Mouse (Mus musculus) stomach, embryonic 15.5 days (tissue): ENCODE measurements around the gene Poldip2. TPM values are rescaled to one million over a fixed set of nuclear protein-coding genes. Genes with fewer than 3 reads are reported as not detected.
A peak's percentile ranks its signal among the peaks of the same experiment; 100 is the strongest.

ENCODE experiments used
- ATAC-seq: fragments of 200-750 bp; cut with Nextera tagmentation; 2 replicates; pipeline ENCODE4 v1.8.0; 2017; ENCODE audit warnings: low read depth, moderate number of reproducible peaks, moderate TSS enrichment; ENCODE audit not compliant: insufficient read depth, low FRiP score
- H3K27ac ChIP-seq: fragments of 300-500 bp; sonication (generic); 2 replicates; pipeline ENCODE4 v1.5.1; 2015; ENCODE audit warnings: mild to moderate bottlenecking, inconsistent platforms
- H3K27me3 ChIP-seq: fragments of 300-500 bp; sonication (generic); replicated peaks from 2 replicates; pipeline ENCODE4 v1.6.1; 2015; ENCODE audit warnings: inconsistent platforms
- H3K36me3 ChIP-seq: fragments of 300-500 bp; sonication (generic); 2 replicates; pipeline ENCODE4 v1.6.1; 2015; ENCODE audit warnings: inconsistent platforms
- H3K4me1 ChIP-seq: fragments of 300-500 bp; sonication (generic); 2 replicates; pipeline ENCODE4 v1.6.1; 2015; ENCODE audit warnings: inconsistent platforms
- H3K4me2 ChIP-seq: fragments of 300-500 bp; sonication (generic); 2 replicates; pipeline ENCODE4 v1.6.1; 2015; ENCODE audit warnings: mild to moderate bottlenecking, inconsistent platforms
- H3K4me3 ChIP-seq: fragments of 300-500 bp; sonication (generic); replicated peaks from 2 replicates; pipeline ENCODE4 v1.5.1; 2015; ENCODE audit warnings: inconsistent platforms
- H3K9ac ChIP-seq: fragments of 300-500 bp; sonication (generic); 2 replicates; pipeline ENCODE4 v1.6.1; 2015; ENCODE audit warnings: inconsistent platforms
- H3K9me3 ChIP-seq: fragments of 300-500 bp; sonication (generic); 2 replicates; pipeline ENCODE4 v1.6.1; 2016; ENCODE audit warnings: inconsistent platforms
- WGBS: fragments of 180-500 bp; shearing (Covaris S2); methylation state at CpG from one replicate; pipeline ENCODE4 v1.1.7; 2015; 5-methylcytosine and 5-hydroxymethylcytosine counted together
- polyA plus RNA-seq: library from polyadenylated mRNA; unstranded; fragments of >200 nt; fragmentation: Nextera tagmentation; extraction: Ambion mirVana; gene quantifications from 2 replicates; pipeline ENCODE4 v1.2.1, GENCODE M21; 2015

Poldip2 gene
- 131 and 145 TPM in 2 replicates for polyA plus RNA-seq

DNA sequence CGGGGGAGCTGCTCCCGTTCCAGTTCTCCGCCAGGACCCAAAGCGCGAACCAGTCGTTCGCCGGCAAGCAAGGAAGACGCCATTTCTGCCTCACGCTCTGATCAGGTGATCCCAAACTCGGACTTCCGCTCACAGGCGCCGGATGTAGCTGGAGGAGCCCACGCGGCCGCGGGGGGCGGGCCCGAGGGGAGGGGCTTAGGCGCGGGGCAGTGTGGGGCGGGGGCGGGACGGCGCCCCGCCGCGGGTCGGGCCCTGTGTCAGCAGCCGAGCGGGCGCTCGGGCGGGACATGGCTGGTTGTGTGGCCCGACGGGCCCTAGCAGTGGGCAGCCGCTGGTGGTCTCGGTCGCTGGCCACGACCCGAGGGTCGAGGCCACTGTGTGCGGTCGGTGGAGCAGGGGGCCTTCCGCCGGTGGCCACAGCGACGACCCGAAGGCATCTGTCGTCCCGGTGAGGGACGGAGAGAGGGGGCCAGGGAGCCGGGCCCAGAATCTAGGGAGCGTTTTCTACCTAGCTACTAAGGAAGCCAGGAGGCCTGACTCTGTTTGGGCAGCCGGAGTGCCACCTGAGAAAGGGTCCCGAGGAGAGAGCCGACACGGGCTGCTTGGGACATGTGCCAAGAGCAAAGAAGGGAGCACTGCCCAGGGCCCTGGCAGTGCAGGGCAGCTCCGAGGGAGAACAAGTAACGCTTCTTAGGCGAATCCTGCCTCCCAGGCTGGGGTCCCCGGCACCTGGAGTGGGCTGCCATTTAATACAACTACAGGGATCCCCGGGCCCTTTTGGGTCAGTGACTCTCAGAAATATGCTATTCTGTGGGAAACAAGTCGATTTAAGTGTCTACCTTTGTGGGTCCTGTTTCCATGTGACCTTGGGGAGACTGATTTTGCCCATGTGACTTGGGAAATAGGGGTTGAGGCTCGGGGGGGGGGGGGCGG lies at the start of gene Poldip2, which contains the start of gene Tmem199:
Gene Poldip2 (plus strand): TSS at position 169 of the 933 bp plus-strand sequence.
Gene Tmem199 (minus strand): TSS at position 148 of the 933 bp plus-strand sequence.
- peaks cover 31% of the 10 kb centered on the region for H3K36me3 ChIP-seq
- ATAC-seq, result peak; percentile 95

DNA sequence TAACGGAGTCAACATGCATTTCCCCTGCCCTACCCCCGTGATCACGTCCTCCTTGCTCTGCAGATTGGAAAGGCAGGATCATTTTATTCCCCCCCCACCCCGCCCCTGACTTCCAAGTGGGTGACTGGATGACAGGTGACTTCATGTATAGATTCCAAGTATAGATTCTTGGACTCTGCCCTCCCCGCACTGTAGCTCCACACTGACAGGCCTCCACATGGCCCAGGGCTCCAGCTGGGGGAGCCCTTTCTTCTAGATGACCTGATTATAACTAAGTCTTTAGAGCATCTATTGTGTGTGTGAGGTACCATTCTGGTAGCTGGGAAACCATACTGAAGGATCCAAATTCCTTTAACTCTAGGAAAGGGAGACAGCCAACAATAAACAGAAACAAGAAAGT lies 49.3 kb upstream of the Poldip2 start:
- Histone ChIP-seq H3K27me3 (no peaks in the 10 kb centered on the region), H3K4me1 (peaks cover 4% of the 10 kb centered on the region), H3K4me3 (no peak overlapping the region), H3K4me2 (no peak overlapping the region), H3K27ac (no peak overlapping the region), H3K36me3 (no peaks in the 10 kb centered on the region), H3K9ac (no peak overlapping the region), H3K9me3 (no peaks in the 10 kb centered on the region)
- WGBS, result 78% methylated on average over 5 of the region's 5 CpGs
- ATAC-seq, result no peak

More for the DNA sequence above, at the start of gene Poldip2, which contains the start of gene Tmem199:
- Histone ChIP-seq H3K27me3 (no peaks in the 10 kb centered on the region), H3K9me3 (no peaks in the 10 kb centered on the region), H3K4me3 (peak within 1 kb of the TSS; percentile 96), H3K4me1 (peaks cover 5% of the 10 kb centered on the region; the same call in 1 of the 2 replicates), H3K4me2 (peak within 1 kb of the TSS; percentile 87), H3K9ac (peak within 1 kb of the TSS; percentile 98), H3K27ac (peak within 1 kb of the TSS; percentile 70)
- WGBS, result under 1% methylated on average over 66 of the region's 67 CpGs

DNA sequence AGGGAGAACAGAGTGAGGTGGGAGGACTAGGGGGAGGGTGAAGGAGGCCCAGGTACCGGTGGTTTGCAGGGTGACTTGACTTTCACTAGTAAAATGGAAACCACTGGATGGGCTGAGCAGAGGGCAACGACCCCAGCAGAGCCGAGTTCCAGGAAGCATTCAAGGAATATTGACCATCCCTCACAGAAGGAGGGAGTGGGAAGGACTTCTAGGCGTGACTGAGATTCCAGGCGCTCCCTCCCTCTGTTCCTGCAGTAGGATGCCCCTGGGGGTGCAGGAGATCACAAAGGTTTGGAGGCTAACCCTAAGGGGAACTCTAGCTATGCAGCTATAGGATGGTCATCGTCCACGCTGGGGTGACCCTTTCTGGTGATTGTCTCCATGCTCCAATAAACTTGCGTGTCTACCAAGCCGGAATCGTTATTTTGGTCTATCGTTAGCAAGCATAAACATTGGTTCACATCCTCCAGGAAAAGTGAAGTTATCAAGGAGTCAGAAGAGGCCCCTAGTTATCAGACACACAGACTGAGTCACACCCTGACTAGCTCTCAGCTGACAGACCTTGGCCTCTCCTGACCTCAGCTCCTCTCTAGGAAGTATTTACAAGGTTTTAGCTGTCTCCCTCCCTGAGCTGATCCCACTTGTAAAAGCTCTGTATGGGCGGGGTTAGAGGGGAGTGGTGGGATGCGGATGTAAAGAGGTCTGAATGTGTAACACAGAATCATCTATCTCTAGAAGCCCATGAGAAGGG lies 48.5 kb upstream of the Poldip2 start:
- H3K27ac ChIP-seq, result no peak overlapping the region
- WGBS, result 49% methylated on average over 13 of the region's 13 CpGs

DNA sequence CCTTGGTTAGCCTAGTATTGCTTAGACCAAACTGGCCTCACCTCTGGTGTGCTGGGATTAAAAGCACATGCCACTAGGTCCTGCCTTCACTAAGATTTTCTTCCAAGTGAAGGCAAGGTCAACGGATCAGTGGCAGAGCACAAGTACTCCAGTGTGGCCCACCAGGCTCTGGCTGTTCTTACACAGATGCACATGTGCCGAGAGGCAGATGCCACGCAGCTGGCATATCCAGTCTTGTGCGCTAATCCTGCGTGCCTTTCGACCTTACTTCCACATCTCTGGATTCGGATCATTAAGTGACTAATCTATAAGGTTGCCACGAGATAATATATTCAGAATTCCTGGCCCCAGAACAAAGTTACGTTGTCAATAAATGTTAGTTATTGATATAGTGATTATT lies 46.9 kb upstream of the Poldip2 start:
- Histone ChIP-seq H3K4me1 (peaks cover 4% of the 10 kb centered on the region), H3K27me3 (no peaks in the 10 kb centered on the region), H3K27ac (0 out of 2 replicates have a peak overlapping the region, but pooled peaks have one; percentile 93), H3K9me3 (no peaks in the 10 kb centered on the region), H3K36me3 (0 out of 2 replicates have a peak, but pooled peaks cover 2% of the 10 kb centered on the region), H3K9ac (no peak overlapping the region), H3K4me2 (peak overlapping the region; percentile 88), H3K4me3 (peak overlapping the region; percentile 71)
- WGBS, result 25% methylated on average over 9 of the region's 9 CpGs
- ATAC-seq, result no peak

More for the DNA sequence above, 48.5 kb upstream of the Poldip2 start:
- Histone ChIP-seq H3K36me3 (no peaks in the 10 kb centered on the region), H3K27me3 (no peaks in the 10 kb centered on the region), H3K4me2 (no peak overlapping the region), H3K4me1 (peaks cover 4% of the 10 kb centered on the region), H3K4me3 (no peak overlapping the region), H3K9me3 (no peaks in the 10 kb centered on the region), H3K9ac (no peak overlapping the region)
- ATAC-seq, result no peak

DNA sequence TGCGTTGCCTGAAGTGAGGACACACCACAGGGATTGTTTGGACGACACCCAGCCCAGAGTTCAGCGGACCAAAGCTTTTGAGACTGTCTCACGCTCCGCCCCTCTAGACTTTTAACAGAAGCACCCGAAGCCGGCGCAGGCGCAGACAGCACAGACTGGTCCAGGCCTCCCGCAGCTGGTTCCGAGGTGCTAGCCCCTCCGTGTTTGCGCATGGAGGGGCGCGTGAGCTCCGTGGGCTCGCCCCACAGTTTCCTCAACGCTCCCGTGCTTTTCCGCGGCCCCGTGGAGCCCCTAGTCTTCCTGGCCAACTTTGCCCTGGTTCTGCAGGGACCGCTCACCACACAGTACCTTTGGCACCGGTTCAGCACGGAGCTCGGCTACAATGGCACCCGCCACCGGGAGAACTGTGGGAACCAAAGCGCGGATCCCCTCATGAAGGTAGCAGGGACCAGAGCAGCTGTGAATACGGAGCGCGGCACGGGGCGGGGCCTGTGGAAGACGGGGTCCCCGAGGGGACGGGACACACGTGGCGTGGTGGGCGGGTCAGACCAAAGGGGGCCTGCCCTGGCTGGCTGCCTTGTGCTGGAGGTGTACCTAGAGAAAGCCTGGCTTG lies 46.3 kb upstream of the Poldip2 start, which contains the start of gene Slc46a1:
Gene Slc46a1 (plus strand): TSS at position 130 of the 613 bp plus-strand sequence.
- H3K36me3 ChIP-seq, result 0 out of 2 replicates have a peak, but pooled peaks cover 2% of the 10 kb centered on the region
- peak within 1 kb of the TSS; percentile 93 for H3K27ac ChIP-seq
- H3K4me2 ChIP-seq, result peak within 1 kb of the TSS; percentile 88
- peaks cover 4% of the 10 kb centered on the region for H3K4me1 ChIP-seq
- peak within 1 kb of the TSS; percentile 67 for H3K9ac ChIP-seq
- H3K4me3 ChIP-seq, result peak within 1 kb of the TSS; percentile 71
- no peaks in the 10 kb centered on the region for H3K27me3 ChIP-seq
- no peaks in the 10 kb centered on the region for H3K9me3 ChIP-seq
- under 1% methylated on average over 41 of the region's 41 CpGs for WGBS
- ATAC-seq, result peak; percentile 95

DNA sequence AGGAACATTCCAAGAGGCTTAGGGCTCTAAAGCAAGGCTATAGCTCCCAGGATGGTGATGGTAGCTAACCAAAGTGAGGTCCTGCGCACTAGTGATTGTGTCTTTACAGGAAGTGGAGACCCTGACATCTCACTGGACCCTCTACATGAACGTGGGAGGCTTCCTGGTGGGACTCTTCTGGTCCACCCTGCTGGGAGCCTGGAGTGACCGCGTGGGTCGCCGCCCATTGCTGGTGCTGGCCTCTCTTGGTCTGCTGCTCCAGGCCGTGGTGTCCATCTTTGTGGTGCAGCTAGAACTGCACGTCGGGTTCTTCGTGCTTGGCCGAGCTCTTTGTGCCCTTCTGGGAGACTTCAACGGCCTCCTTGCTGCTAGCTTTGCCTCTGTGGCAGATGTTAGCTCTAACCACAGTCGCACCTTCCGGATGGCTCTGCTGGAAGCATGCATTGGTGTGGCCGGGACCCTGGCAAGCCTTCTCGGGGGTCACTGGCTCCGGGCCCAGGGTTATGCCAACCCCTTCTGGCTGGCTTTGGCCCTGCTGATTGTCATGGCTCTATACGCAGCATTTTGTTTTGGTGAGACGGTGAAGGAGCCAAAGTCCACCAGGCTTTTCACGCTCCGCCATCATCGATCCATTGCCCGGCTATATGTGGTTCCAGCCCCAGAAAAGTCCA lies 45.6 kb upstream of the Poldip2 start:
- Histone ChIP-seq H3K4me2 (peak overlapping the region; percentile 88), H3K27ac (peak overlapping the region; percentile 93), H3K4me1 (peaks cover 4% of the 10 kb centered on the region), H3K27me3 (no peaks in the 10 kb centered on the region), H3K9me3 (no peaks in the 10 kb centered on the region), H3K36me3 (0 out of 2 replicates have a peak, but pooled peaks cover 2% of the 10 kb centered on the region), H3K4me3 (peak overlapping the region; percentile 71), H3K9ac (peak overlapping the region; percentile 67; the same call in 1 of the 2 replicates)
- ATAC-seq, result 0 out of 2 replicates have a peak, but pooled peaks have one; percentile 7
- WGBS, result 71% methylated on average over 23 of the region's 23 CpGs

DNA sequence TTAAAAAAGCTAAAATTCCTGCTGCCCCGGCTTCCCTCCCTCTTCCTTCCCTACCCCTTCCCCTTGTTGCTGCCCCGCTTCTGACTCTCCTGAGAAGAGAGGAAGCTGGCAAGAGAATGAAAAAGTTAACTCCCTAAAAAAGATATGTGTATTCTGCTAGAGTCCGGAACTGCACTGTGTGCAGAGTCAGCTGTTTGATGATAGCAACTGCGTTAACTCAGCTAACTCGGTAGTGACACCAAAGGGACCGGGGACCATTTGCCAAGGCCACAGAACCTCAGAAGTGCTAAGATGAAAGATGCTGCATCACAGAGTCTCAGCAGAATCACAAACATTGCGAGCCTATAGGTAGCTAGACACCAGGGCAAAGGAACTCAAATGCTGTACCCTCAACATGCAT lies 44.5 kb upstream of the Poldip2 start:
- Histone ChIP-seq H3K27ac (no peak overlapping the region), H3K9me3 (no peaks in the 10 kb centered on the region), H3K9ac (no peak overlapping the region), H3K4me3 (no peak overlapping the region), H3K36me3 (0 out of 2 replicates have a peak, but pooled peaks cover 2% of the 10 kb centered on the region), H3K27me3 (no peaks in the 10 kb centered on the region), H3K4me1 (peaks cover 4% of the 10 kb centered on the region), H3K4me2 (no peak overlapping the region)
- WGBS, result 77% methylated on average over 7 of the region's 7 CpGs
- no peak for ATAC-seq

DNA sequence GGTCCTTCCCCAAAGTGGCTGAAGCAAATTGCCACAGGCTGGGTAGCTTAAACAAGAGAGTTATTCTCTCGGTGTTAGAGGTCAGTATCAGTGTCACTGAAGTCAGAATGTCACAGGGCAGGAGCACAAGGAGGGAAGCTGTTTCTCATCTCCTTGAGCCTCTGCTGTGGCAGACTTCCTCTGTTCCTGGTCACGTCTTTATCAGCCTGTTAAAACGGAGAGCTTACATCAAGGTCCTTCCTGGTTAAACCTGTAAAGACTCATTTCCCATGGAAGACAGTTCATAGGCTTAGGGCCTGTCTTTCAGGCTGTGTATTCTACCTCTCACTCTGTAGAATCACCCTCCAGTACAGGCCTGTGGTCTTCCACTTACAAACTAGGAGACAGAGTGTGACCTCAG lies 44.1 kb upstream of the Poldip2 start:
- Histone ChIP-seq H3K4me2 (no peak overlapping the region), H3K27ac (no peak overlapping the region), H3K4me3 (no peak overlapping the region), H3K4me1 (peaks cover 4% of the 10 kb centered on the region), H3K9me3 (no peaks in the 10 kb centered on the region), H3K9ac (no peak overlapping the region), H3K27me3 (no peaks in the 10 kb centered on the region), H3K36me3 (0 out of 2 replicates have a peak, but pooled peaks cover 2% of the 10 kb centered on the region)
- no peak for ATAC-seq
- 60% methylated on average over 3 of the region's 3 CpGs for WGBS

DNA sequence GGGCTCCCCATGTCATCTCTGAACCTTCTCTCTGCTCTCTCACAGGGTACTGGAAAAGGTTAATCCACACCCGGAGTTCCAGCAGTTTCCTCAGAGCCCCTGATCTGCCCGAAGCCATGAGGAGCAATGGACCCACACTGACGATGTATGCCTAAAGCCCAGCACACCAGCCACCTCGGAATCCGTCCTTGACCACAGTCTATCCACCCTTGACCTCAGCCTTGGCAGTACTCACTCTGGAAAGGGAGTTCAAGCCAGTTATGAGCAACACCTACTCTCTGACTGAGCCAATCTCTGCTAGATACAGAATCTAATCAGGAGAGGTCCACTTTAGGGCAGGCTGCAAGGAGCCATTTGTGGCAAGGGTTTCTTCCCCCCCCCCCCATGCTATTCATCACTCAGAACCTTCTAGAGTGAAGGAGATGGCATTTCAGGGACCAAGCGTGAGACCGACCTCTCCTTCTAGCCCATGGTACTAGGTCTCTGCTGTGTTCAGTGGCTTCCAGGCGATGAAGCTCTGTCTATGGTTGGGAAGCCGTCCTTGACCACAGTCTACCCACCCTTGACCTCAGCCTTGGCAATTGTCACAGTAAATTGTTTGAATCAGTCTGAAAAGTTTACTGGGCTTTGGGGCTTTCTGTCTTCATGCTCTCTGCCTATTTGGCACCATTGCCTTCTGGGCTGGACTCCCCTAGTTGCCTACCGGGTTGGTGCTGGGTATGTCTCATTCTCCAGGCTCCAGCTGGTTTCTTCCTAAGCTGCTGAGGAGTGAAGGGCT lies 40.5 kb upstream of the Poldip2 start:
- H3K27me3 ChIP-seq, result no peaks in the 10 kb centered on the region
- no peak overlapping the region for H3K27ac ChIP-seq
- H3K4me1 ChIP-seq, result peaks cover 1% of the 10 kb centered on the region
- H3K9ac ChIP-seq, result no peak overlapping the region
- no peak overlapping the region for H3K4me2 ChIP-seq
- 89% methylated on average over 10 of the region's 10 CpGs for WGBS
- no peak for ATAC-seq
- no peak overlapping the region for H3K4me3 ChIP-seq
- H3K9me3 ChIP-seq, result no peaks in the 10 kb centered on the region
- H3K36me3 ChIP-seq, result 0 out of 2 replicates have a peak, but pooled peaks cover 2% of the 10 kb centered on the region

DNA sequence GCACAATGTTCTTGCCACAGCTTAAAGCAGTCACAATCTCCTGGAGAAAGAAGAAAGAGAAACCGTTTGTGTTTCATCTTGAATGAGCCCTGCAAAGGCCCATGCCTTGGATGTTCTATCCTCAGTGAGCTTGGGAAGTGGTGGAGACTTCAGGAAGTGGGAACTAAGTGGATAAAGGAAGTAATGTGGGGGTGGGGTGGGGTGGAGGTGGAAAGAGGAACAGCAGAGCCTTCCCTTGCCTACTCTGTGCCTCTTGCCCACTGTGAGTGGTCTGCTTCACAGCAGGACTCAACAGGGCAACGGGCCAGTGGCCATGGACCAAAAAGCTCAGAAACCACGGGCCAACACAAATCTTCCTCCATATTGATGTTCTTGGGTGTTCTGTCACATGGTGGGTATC lies 36.7 kb upstream of the Poldip2 start:
- H3K36me3 ChIP-seq, result no peaks in the 10 kb centered on the region
- H3K4me3 ChIP-seq, result no peak overlapping the region
- WGBS, result 75% methylated on average over 3 of the region's 3 CpGs
- no peaks in the 10 kb centered on the region for H3K27me3 ChIP-seq
- no peaks in the 10 kb centered on the region for H3K4me1 ChIP-seq
- no peak overlapping the region for H3K27ac ChIP-seq
- ATAC-seq, result no peak
- no peak overlapping the region for H3K4me2 ChIP-seq
- no peak overlapping the region for H3K9ac ChIP-seq
- no peaks in the 10 kb centered on the region for H3K9me3 ChIP-seq
